Comparison of ENCODE assay signal across 25 mouse cellular contexts in the genomic region with DNA sequence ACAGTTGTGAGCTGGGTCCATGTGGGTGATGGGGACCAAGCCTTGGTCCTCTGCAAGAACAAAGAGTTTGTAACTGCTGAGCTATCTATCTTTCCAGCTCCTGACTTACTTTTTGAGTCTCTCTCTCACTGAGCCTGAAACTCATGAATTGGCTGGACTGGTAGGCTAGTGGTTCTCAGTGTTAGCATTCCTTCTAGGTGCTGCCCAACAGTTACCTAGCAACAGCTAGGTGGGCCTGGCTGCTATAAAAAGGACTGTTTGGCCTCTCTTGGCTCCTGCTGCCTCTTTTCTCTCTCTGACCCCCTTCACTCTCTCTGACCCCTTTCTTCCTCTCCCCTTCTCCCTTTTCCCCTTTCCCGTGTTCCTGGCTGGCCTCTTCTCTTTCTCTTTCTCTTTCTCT.
A peak's percentile ranks its signal among the peaks of the same experiment; 100 is the strongest.
DNase-seq lines count a peak whose midpoint lies in the region; ATAC-seq and TF ChIP-seq lines count a peak whose summit lies in the region.
"Had no signal": no experiment of that assay in that cellular context is flagged by ENCODE, and none has a peak within 500 bp of the region (broad histone marks: within the 10 kb centered on the region; RNA-seq: fewer than 3 reads in every experiment).

No protein-coding gene starts in this region.

- intact Hi-C loops in heart, postnatal 14 days (cut with DNase I): no loop called here

- DNase-seq in heart, postnatal 14 days: no peak
- no peak for DNase-seq in kidney, adult 18-20 months
- no peak for DNase-seq in stomach, postnatal 0 days (ENCODE audit: low spot score)
- no peak for DNase-seq in right cerebral cortex, postnatal 25 days
- DNase-seq: adrenal gland, postnatal 14 days; cerebellum, adult 11-12 months; cerebellum, adult 9-11 months; embryo, embryonic 11 days; gastrocnemius, postnatal 14 days; heart, postnatal 36 days; kidney, adult 2 months; liver, embryonic 13.5 days; right cerebral cortex, postnatal 14 days; thymus, postnatal 4 days had no signal

- no peak overlapping the region for H3K4me3 ChIP-seq in heart, embryonic 15.5 days
- H3K4me3 ChIP-seq in kidney, embryonic 15.5 days (replicated peaks): no peak overlapping the region
- H3K4me3 ChIP-seq in stomach, embryonic 14.5 days (ENCODE audit: low read depth, low read length): no peak overlapping the region
- no peak overlapping the region for H3K4me3 ChIP-seq in stomach, postnatal 0 days (ENCODE audit: low read depth, low read length)
- H3K4me3 ChIP-seq: embryonic facial prominence, embryonic 12.5 days; hindbrain, embryonic 12.5 days; liver, embryonic 13.5 days; midbrain, embryonic 10.5 days; midbrain, embryonic 15.5 days; neural tube, embryonic 15.5 days had no signal

- H3K36me3 ChIP-seq in heart, embryonic 15.5 days: no peaks in the 10 kb centered on the region
- H3K36me3 ChIP-seq in kidney, embryonic 15.5 days: no peaks in the 10 kb centered on the region
- H3K36me3 ChIP-seq in stomach, embryonic 14.5 days (ENCODE audit: control insufficient read depth, insufficient read depth, low read length): no peaks in the 10 kb centered on the region
- no peaks in the 10 kb centered on the region for H3K36me3 ChIP-seq in stomach, postnatal 0 days (ENCODE audit: control insufficient read depth, insufficient read depth, low read length)
- H3K36me3 ChIP-seq: embryonic facial prominence, embryonic 12.5 days; hindbrain, embryonic 12.5 days; liver, embryonic 13.5 days; midbrain, embryonic 10.5 days; midbrain, embryonic 15.5 days; neural tube, embryonic 15.5 days had no signal

- H3K4me2 ChIP-seq in heart, embryonic 15.5 days: 0 out of 2 replicates have a peak overlapping the region, but pooled peaks have one; percentile 0
- H3K4me2 ChIP-seq in kidney, embryonic 15.5 days: no peak overlapping the region
- no peak overlapping the region for H3K4me2 ChIP-seq in stomach, embryonic 14.5 days (replicated peaks; ENCODE audit: low read depth, low read length)
- H3K4me2 ChIP-seq in stomach, postnatal 0 days (replicated peaks; ENCODE audit: low read depth): no peak overlapping the region
- H3K4me2 ChIP-seq: embryonic facial prominence, embryonic 12.5 days; hindbrain, embryonic 12.5 days; liver, embryonic 13.5 days; midbrain, embryonic 15.5 days; neural tube, embryonic 15.5 days had no signal

- H3K4me1 ChIP-seq in heart, embryonic 15.5 days (replicated peaks): peaks cover 26% of the 10 kb centered on the region
- peaks cover 32% of the 10 kb centered on the region for H3K4me1 ChIP-seq in kidney, embryonic 15.5 days
- peaks cover 18% of the 10 kb centered on the region for H3K4me1 ChIP-seq in stomach, embryonic 14.5 days (ENCODE audit: control insufficient read depth, insufficient read depth, low read length)
- no peaks in the 10 kb centered on the region for H3K4me1 ChIP-seq in stomach, postnatal 0 days (replicated peaks; ENCODE audit: control insufficient read depth, insufficient read depth)

- no peak overlapping the region for H3K9ac ChIP-seq in heart, embryonic 15.5 days
- no peak overlapping the region for H3K9ac ChIP-seq in kidney, embryonic 15.5 days
- H3K9ac ChIP-seq in stomach, embryonic 14.5 days (replicated peaks; ENCODE audit: low read depth, low read length): no peak overlapping the region
- H3K9ac ChIP-seq in stomach, postnatal 0 days (ENCODE audit: low read length): no peak overlapping the region
- H3K9ac ChIP-seq: embryonic facial prominence, embryonic 12.5 days; hindbrain, embryonic 12.5 days; liver, embryonic 13.5 days; midbrain, embryonic 15.5 days; neural tube, embryonic 15.5 days had no signal

- ATAC-seq in heart, embryonic 15.5 days (replicated peaks; ENCODE audit: insufficient number of reproducible peaks, insufficient read depth, low FRiP score, low read depth): no peak
- no peak for ATAC-seq in kidney, embryonic 15.5 days (replicated peaks; ENCODE audit: low FRiP score)
- no peak for ATAC-seq in stomach, embryonic 14.5 days (ENCODE audit: insufficient number of reproducible peaks, insufficient read depth, low FRiP score, low read depth)
- ATAC-seq in stomach, postnatal 0 days (ENCODE audit: low FRiP score, low TSS enrichment): no peak
- ATAC-seq: CD4-positive, CD25-positive, alpha-beta regulatory T cell, adult 4 months; forebrain, embryonic 14.5 days had no signal

- H3K27me3 ChIP-seq in heart, embryonic 15.5 days: no peaks in the 10 kb centered on the region
- H3K27me3 ChIP-seq in kidney, embryonic 15.5 days: no peaks in the 10 kb centered on the region
- H3K27me3 ChIP-seq in stomach, embryonic 14.5 days (ENCODE audit: control insufficient read depth, insufficient read depth, low read length): no peaks in the 10 kb centered on the region
- no peaks in the 10 kb centered on the region for H3K27me3 ChIP-seq in stomach, postnatal 0 days (ENCODE audit: control insufficient read depth, insufficient read depth, low read length)
- H3K27me3 ChIP-seq: embryonic facial prominence, embryonic 12.5 days; hindbrain, embryonic 12.5 days; liver, embryonic 13.5 days; midbrain, embryonic 15.5 days; neural tube, embryonic 15.5 days had no signal

- H3K27ac ChIP-seq in heart, embryonic 15.5 days: peak overlapping the region; percentile 76
- peak overlapping the region; percentile 46; the same call in 1 of the 2 replicates for H3K27ac ChIP-seq in kidney, embryonic 15.5 days
- H3K27ac ChIP-seq in stomach, embryonic 14.5 days (ENCODE audit: low read length): peak overlapping the region; percentile 39; the same call in 1 of the 2 replicates
- no peak overlapping the region for H3K27ac ChIP-seq in stomach, postnatal 0 days (replicated peaks)
- H3K27ac ChIP-seq: embryonic facial prominence, embryonic 12.5 days; hindbrain, embryonic 12.5 days; kidney, postnatal 0 days; liver, embryonic 13.5 days; midbrain, embryonic 15.5 days; neural tube, embryonic 15.5 days had no signal

- TF ChIP-seq EP300 in stomach, postnatal 0 days (optimal IDR thresholded peaks at IDR 0.05): no peak

- WGBS in heart, embryonic 15.5 days: 43% methylated on average over 1 of the region's 1 CpGs
- WGBS in kidney, embryonic 15.5 days: 45% methylated on average over 1 of the region's 1 CpGs
- 50% methylated on average over 1 of the region's 1 CpGs for WGBS in stomach, embryonic 14.5 days
- 38% methylated on average over 1 of the region's 1 CpGs for WGBS in stomach, postnatal 0 days

- TF ChIP-seq CTCF in stomach, postnatal 0 days (IDR thresholded peaks at IDR 0.05; ENCODE audit: low read depth): no peak

- H3K9me3 ChIP-seq in heart, embryonic 15.5 days (replicated peaks): no peaks in the 10 kb centered on the region
- H3K9me3 ChIP-seq in kidney, embryonic 15.5 days (replicated peaks): no peaks in the 10 kb centered on the region
- no peaks in the 10 kb centered on the region for H3K9me3 ChIP-seq in stomach, embryonic 14.5 days (ENCODE audit: control insufficient read depth, low read depth, low read length)
- no peaks in the 10 kb centered on the region for H3K9me3 ChIP-seq in stomach, postnatal 0 days (ENCODE audit: control insufficient read depth, low read length)
- H3K9me3 ChIP-seq: embryonic facial prominence, embryonic 12.5 days; hindbrain, embryonic 12.5 days; liver, embryonic 13.5 days; midbrain, embryonic 10.5 days; midbrain, embryonic 15.5 days; neural tube, embryonic 15.5 days had no signal
